Mouse (Mus musculus) spleen, postnatal 36 days (tissue): ENCODE measurements around the gene Triobp.
A peak's percentile ranks its signal among the peaks of the same experiment; 100 is the strongest.

Experiments
- DNase-seq, 2 experiments: peaks; one replicate each; pipeline ENCODE4 v3.0.0; 2022; ENCODE audit warnings: low spot score in 2 of 2, mixed read lengths in 1 of 2

Gene Triobp

GRCm38 (mm10) chr15:78926021-78926919 is 21.3 kb upstream of the Triobp start, which contains the start of gene Lgals1:
Lgals1 (plus strand) TSS chr15:78926725.
- peak; percentile 72 to 75 for DNase-seq

- DNase-seq, result no peak
These were observed 20.3 kb upstream of the Triobp start for GRCm38 (mm10) chr15:78927021-78927787.

GRCm38 (mm10) chr15:78927788-78928457 is 19.6 kb upstream of the Triobp start:
- peak; percentile 89 to 90 for DNase-seq

- DNase-seq, result no peak
These were observed 19.0 kb upstream of the Triobp start for GRCm38 (mm10) chr15:78928539-78928938.

GRCm38 (mm10) chr15:78930192-78930706 is 17.3 kb upstream of the Triobp start:
- DNase-seq, result no peak

GRCm38 (mm10) chr15:78930801-78931426 is 16.6 kb upstream of the Triobp start:
- no peak for DNase-seq

GRCm38 (mm10) chr15:78931577-78931976 is 15.9 kb upstream of the Triobp start:
- DNase-seq, result peak; percentile 65 to 67

- peak; percentile 78 to 82 for DNase-seq
These were observed 12.7 kb upstream of the Triobp start, which contains the start of gene Nol12 for GRCm38 (mm10) chr15:78934784-78935320. Nol12 (plus strand) TSS chr15:78934933.

- no peak for DNase-seq
These were observed 11.1 kb upstream of the Triobp start for GRCm38 (mm10) chr15:78936403-78936802.

GRCm38 (mm10) chr15:78937311-78937710 is 10.2 kb upstream of the Triobp start:
- no peak for DNase-seq

- DNase-seq, result no peak
These were observed 9.6 kb upstream of the Triobp start for GRCm38 (mm10) chr15:78937963-78938362.

- DNase-seq, result no peak
These were observed 7.2 kb upstream of the Triobp start for GRCm38 (mm10) chr15:78940325-78940724.

- DNase-seq, result peak in 1 of 2 experiments; percentile 52
These were observed 4.9 kb upstream of the Triobp start for GRCm38 (mm10) chr15:78942663-78943062.

GRCm38 (mm10) chr15:78946232-78946631 is 1.3 kb upstream of the Triobp start:
- DNase-seq, result no peak

GRCm38 (mm10) chr15:78948152-78948725 is 715 bp downstream of the Triobp start:
- no peak for DNase-seq

GRCm38 (mm10) chr15:78948883-78949282 is 1.4 kb downstream of the Triobp start:
- DNase-seq, result no peak

- no peak for DNase-seq
These were observed 8.1 kb downstream of the Triobp start for GRCm38 (mm10) chr15:78955663-78956062.

GRCm38 (mm10) chr15:78956351-78956750 is 8.8 kb downstream of the Triobp start:
- no peak for DNase-seq

- no peak for DNase-seq
These were observed 9.5 kb downstream of the Triobp start for GRCm38 (mm10) chr15:78957021-78957420.

- DNase-seq, result no peak
These were observed 12.0 kb downstream of the Triobp start for GRCm38 (mm10) chr15:78959537-78959936.

- DNase-seq, result no peak
These were observed 12.6 kb downstream of the Triobp start for GRCm38 (mm10) chr15:78960088-78960487.
